Mouse (Mus musculus) heart, embryonic 12.5 days (tissue): ENCODE measurements around the gene Agbl1. TPM values are rescaled to one million over a fixed set of nuclear protein-coding genes. Genes with fewer than 3 reads are reported as not detected.

Source experiments
- ATAC-seq: fragments of 200-750 bp; cut with Nextera tagmentation; 2 replicates; pipeline ENCODE4 v1.8.0; 2017; ENCODE audit warnings: moderate TSS enrichment, moderate library complexity; ENCODE audit not compliant: insufficient number of reproducible peaks, low FRiP score
- H3K27ac ChIP-seq: fragments of 300-500 bp; sonication (generic); 2 replicates; pipeline ENCODE4 v1.5.1; 2016; ENCODE audit warnings: mild to moderate bottlenecking, moderate library complexity; ENCODE audit not compliant: poor library complexity, severe bottlenecking
- H3K27me3 ChIP-seq: fragments of 300-500 bp; sonication (generic); replicated peaks from 2 replicates; pipeline ENCODE4 v1.6.1; 2016; ENCODE audit warnings: mild to moderate bottlenecking, moderate library complexity
- H3K36me3 ChIP-seq: fragments of 300-500 bp; sonication (generic); 2 replicates; pipeline ENCODE4 v1.6.1; 2016; ENCODE audit warnings: mild to moderate bottlenecking, moderate library complexity
- H3K4me1 ChIP-seq: fragments of 300-500 bp; sonication (generic); replicated peaks from 2 replicates; pipeline ENCODE4 v1.6.1; 2016; ENCODE audit warnings: mild to moderate bottlenecking
- H3K4me2 ChIP-seq: fragments of 300-500 bp; sonication (generic); 2 replicates; pipeline ENCODE4 v1.6.1; 2016; ENCODE audit warnings: mild to moderate bottlenecking, moderate library complexity
- H3K4me3 ChIP-seq: fragments of 300-500 bp; sonication (generic); 2 replicates; pipeline ENCODE4 v1.5.1; 2016; ENCODE audit warnings: mild to moderate bottlenecking
- H3K9ac ChIP-seq: fragments of 300-500 bp; sonication (generic); 2 replicates; pipeline ENCODE4 v1.6.1; 2016; ENCODE audit warnings: mild to moderate bottlenecking, moderate library complexity
- H3K9me3 ChIP-seq: fragments of 300-500 bp; sonication (generic); replicated peaks from 2 replicates; pipeline ENCODE4 v1.6.1; 2016; ENCODE audit warnings: mild to moderate bottlenecking, moderate library complexity
- WGBS: fragments of 180-500 bp; shearing (Covaris S2); methylation state at CpG from one replicate; pipeline ENCODE4 v1.1.7; 2016; 5-methylcytosine and 5-hydroxymethylcytosine counted together
- polyA plus RNA-seq: library from polyadenylated mRNA; unstranded; fragments of >200 nt; fragmentation: Nextera tagmentation; extraction: Ambion mirVana; gene quantifications from 2 replicates; pipeline ENCODE4 v1.2.1, GENCODE M21; 2016

Agbl1 gene
- polyA plus RNA-seq, 1 experiment from 2014 or later, result not detected

DNA sequence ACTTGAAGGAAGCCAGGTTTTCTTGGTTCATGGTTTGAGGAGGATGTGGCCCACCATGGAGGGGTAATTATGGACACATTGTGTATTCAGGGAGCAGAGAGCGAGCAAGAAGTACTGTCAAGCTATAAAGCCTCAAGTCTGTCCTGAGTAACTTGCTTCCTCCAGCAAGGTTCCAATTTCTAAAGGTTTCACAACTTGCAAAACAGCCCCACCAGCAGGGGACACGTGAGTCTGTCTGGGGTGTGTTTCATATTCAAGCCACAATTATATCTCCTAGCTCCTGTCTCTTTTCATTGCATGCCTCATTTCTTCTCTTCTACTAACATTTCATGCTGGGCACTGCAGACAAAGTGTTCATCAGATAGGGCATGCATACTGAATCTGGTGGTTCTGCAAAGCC is 53.1 kb downstream of the Agbl1 start:
- 62% methylated on average over 2 of the region's 2 CpGs for WGBS

DNA sequence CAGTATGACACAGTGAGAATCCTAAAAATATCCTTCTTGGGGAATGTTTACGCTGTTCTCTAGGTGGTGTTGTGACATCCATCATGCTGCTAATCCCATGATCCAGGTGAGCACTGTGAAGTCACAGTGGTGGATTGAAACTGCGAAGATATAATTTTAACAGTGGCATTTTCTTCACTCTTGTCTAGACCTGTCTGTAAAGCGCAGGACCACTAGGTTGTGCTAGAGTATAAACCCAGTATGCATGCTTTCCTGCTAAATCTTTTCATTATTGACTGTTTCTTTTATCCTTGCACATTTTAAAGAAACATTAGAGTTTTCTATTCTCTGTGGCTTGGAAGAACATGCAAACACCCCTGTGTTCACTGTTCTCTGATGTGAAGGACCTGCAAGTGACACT is 57.8 kb downstream of the Agbl1 start:
- H3K36me3 ChIP-seq, result no peaks in the 10 kb centered on the region
- no peak overlapping the region for H3K4me2 ChIP-seq
- no peak overlapping the region for H3K9ac ChIP-seq
- no peak for ATAC-seq
- H3K4me3 ChIP-seq, result no peak overlapping the region
- no peaks in the 10 kb centered on the region for H3K9me3 ChIP-seq
- WGBS, result 86% methylated on average over 3 of the region's 3 CpGs
- no peak overlapping the region for H3K27ac ChIP-seq
- no peaks in the 10 kb centered on the region for H3K4me1 ChIP-seq
- H3K27me3 ChIP-seq, result no peaks in the 10 kb centered on the region

More for the DNA sequence above, 53.1 kb downstream of the Agbl1 start:
- H3K36me3 ChIP-seq, result no peaks in the 10 kb centered on the region
- H3K9me3 ChIP-seq, result no peaks in the 10 kb centered on the region
- ATAC-seq, result no peak
- no peaks in the 10 kb centered on the region for H3K27me3 ChIP-seq
- no peak overlapping the region for H3K27ac ChIP-seq
- H3K4me3 ChIP-seq, result no peak overlapping the region
- H3K9ac ChIP-seq, result no peak overlapping the region
- H3K4me2 ChIP-seq, result no peak overlapping the region
- no peaks in the 10 kb centered on the region for H3K4me1 ChIP-seq

DNA sequence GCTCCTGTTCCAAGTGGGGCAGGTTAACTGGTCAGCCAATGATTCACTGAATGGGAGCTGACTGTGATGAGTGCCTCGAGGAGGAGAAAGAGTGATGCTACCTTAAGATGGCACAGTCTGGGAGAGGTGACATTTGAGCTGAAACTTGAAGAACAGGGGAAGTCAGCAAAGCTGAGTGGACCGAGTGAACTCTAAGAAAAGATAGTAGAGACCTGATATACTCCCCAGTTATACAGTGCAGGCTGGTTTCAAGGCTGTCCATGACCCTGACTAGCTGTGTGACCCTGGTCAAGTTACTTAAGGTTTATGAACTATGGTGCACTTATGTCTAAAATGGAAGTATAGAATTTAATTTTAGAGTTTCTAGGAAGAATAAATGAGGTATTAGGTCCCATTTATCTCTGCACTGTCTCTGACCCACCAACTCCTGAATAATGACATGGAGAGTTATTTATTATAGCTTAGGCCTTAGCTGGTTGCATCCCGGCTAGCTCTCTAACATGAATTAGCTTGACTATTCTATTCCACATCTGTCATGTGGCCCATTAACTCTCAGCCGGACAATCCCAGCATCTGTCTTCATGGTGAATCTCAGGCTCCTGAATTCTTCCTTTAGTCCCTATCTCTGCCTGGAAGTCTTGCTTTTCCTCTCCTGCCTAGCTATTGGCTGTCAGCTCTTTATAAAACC is 92.3 kb downstream of the Agbl1 start:
- H3K4me2 ChIP-seq, result no peak overlapping the region
- 69% methylated on average over 4 of the region's 4 CpGs for WGBS
- no peaks in the 10 kb centered on the region for H3K36me3 ChIP-seq
- no peak for ATAC-seq
- H3K27ac ChIP-seq, result no peak overlapping the region
- H3K27me3 ChIP-seq, result no peaks in the 10 kb centered on the region
- no peak overlapping the region for H3K9ac ChIP-seq
- H3K9me3 ChIP-seq, result no peaks in the 10 kb centered on the region
- no peaks in the 10 kb centered on the region for H3K4me1 ChIP-seq
- H3K4me3 ChIP-seq, result no peak overlapping the region

DNA sequence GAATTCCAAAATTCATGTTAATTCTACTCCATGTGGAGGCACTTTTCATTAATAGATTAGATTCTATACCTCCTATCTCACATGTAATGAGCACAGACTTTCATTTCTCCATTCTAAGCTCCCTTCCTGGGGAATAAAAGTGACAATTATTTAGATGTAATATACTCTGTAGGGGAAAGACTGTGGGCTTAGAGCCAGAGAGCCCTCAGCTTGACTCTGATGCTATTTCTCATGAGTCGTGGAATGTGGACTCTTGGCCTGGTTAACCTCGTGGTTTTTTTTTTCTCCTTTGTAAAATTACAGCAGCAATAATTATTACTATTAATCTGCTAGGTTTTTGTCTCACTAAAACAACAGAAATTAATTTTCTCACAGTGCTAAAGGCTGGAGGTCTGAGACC is 96.4 kb downstream of the Agbl1 start:
- Histone ChIP-seq H3K4me3 (no peak overlapping the region), H3K9ac (no peak overlapping the region), H3K4me2 (no peak overlapping the region), H3K36me3 (no peaks in the 10 kb centered on the region), H3K27ac (no peak overlapping the region), H3K9me3 (0 out of 2 replicates have a peak, but pooled peaks cover 4% of the 10 kb centered on the region), H3K4me1 (no peaks in the 10 kb centered on the region), H3K27me3 (no peaks in the 10 kb centered on the region)
- 61% methylated on average over 2 of the region's 2 CpGs for WGBS
- no peak for ATAC-seq

DNA sequence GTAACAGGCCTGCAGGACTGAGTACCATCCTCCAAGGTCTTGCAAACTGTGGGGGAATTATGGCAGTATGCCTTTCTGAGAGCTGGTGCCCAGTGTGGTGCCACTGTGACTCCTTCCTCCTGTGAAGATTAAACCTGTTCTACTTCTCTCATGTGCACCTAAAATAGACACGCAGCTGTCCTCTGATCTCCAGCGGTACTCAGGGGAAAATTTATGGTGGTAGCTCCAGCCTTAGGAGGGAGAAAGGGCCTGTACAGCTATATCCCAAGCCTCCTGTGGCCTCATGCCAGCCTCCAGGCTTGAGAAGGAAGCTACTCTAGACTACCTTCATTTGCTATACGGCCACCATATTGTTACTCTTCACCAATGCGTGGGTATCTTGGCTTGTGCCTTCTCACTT is 109.6 kb downstream of the Agbl1 start:
- H3K27ac ChIP-seq, result no peak overlapping the region
- H3K27me3 ChIP-seq, result no peaks in the 10 kb centered on the region
- no peak overlapping the region for H3K4me3 ChIP-seq
- H3K9me3 ChIP-seq, result no peaks in the 10 kb centered on the region
- WGBS, result 89% methylated on average over 4 of the region's 4 CpGs
- ATAC-seq, result no peak
- no peaks in the 10 kb centered on the region for H3K36me3 ChIP-seq
- no peaks in the 10 kb centered on the region for H3K4me1 ChIP-seq
- H3K9ac ChIP-seq, result no peak overlapping the region
- no peak overlapping the region for H3K4me2 ChIP-seq

DNA sequence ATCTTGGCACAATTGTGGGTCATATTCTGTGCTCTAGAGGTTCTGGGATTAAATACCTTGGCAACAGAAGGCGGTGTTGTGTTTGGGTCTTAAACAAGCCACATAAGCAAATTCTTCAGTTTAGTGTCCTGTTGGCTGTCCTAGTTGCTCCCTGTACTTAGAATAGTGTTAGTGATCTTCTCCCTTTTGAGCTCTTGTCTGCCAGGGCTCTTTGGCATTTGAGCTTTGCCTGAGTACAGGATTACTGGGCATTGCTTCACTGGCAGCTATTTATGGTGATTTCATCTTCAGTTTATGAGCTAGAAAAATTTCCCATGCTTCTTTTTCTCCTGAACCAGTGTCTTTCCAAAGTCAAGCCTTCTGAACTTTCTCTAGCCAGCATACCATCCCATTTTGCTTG is 111.9 kb downstream of the Agbl1 start:
- Histone ChIP-seq H3K9me3 (no peaks in the 10 kb centered on the region), H3K36me3 (no peaks in the 10 kb centered on the region), H3K4me2 (no peak overlapping the region), H3K27me3 (no peaks in the 10 kb centered on the region), H3K27ac (no peak overlapping the region), H3K9ac (no peak overlapping the region), H3K4me3 (no peak overlapping the region), H3K4me1 (no peaks in the 10 kb centered on the region)
- no peak for ATAC-seq
- WGBS, result 91% methylated on average over 1 of the region's 1 CpGs

DNA sequence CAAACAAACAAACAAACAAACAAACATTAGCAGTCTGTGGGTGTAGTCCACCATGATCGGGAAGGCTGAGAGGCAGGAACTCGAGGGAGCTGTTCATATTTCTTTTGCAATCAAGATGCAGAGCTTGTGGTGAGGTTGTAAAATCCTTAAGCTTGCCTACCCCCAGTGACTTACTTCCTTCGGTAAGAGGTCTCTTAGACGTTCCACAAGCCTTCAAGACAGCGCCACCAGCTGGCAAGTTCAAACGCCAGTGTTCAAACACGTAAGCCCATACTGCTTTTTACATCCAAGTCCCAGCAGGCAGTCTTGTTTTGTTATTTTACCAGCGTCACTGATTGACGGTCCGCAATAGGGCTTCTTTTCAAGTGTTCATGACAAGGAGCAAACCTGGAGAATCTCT is 123.8 kb downstream of the Agbl1 start:
- no peaks in the 10 kb centered on the region for H3K4me1 ChIP-seq
- no peak overlapping the region for H3K9ac ChIP-seq
- ATAC-seq, result no peak
- WGBS, result 47% methylated on average over 10 of the region's 10 CpGs
- no peak overlapping the region for H3K4me3 ChIP-seq
- no peak overlapping the region for H3K27ac ChIP-seq
- no peaks in the 10 kb centered on the region for H3K36me3 ChIP-seq
- H3K4me2 ChIP-seq, result no peak overlapping the region
- no peaks in the 10 kb centered on the region for H3K9me3 ChIP-seq
- H3K27me3 ChIP-seq, result no peaks in the 10 kb centered on the region

DNA sequence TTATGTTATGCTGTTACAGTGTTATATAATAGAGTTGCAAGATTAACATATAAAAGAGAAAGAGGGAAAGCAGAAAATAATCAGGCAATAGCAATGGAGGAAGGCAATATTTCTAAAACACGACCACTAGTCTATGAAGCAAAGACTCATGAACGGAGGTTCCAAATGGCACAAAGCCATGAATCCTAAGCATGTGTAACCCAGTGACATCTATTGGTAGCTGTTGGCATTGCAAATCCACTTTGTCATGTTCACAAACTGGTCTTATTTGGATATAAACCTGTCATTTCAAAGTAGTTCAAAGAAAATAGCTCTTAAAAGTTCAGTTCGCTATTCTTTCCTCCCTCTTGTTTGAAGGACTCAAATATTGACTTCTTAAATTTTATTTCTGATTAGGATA is 124.8 kb downstream of the Agbl1 start:
- WGBS, result 23% methylated on average over 3 of the region's 3 CpGs
- no peaks in the 10 kb centered on the region for H3K4me1 ChIP-seq
- H3K36me3 ChIP-seq, result no peaks in the 10 kb centered on the region
- H3K4me3 ChIP-seq, result no peak overlapping the region
- H3K27ac ChIP-seq, result no peak overlapping the region
- H3K9me3 ChIP-seq, result no peaks in the 10 kb centered on the region
- H3K9ac ChIP-seq, result no peak overlapping the region
- H3K27me3 ChIP-seq, result no peaks in the 10 kb centered on the region
- H3K4me2 ChIP-seq, result no peak overlapping the region
- no peak for ATAC-seq

DNA sequence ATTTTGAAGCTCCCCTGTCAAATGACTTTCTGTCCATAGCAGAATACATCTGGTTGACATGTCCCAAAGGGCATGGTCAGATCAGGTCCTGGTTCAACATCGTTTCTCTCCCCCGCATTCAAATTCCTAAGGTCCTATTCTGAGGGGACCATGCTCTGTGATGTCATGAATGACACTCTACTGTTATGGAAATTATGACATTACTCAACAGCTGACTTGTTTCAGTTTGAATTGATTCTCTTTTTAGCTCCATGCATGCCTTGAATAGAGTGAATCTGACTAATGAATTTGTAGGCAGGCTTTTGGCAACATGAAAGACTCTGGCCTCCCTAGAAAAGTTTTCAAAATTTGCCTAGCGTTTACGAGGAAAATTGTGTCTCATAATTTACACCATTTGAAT is 141.6 kb downstream of the Agbl1 start:
- Histone ChIP-seq H3K4me1 (peaks cover 15% of the 10 kb centered on the region), H3K36me3 (no peaks in the 10 kb centered on the region), H3K27ac (no peak overlapping the region), H3K9ac (no peak overlapping the region), H3K9me3 (no peaks in the 10 kb centered on the region), H3K4me2 (no peak overlapping the region), H3K4me3 (no peak overlapping the region), H3K27me3 (no peaks in the 10 kb centered on the region)
- 78% methylated on average over 4 of the region's 4 CpGs for whole genome bisulfite sequencing
- no peak for ATAC-seq

DNA sequence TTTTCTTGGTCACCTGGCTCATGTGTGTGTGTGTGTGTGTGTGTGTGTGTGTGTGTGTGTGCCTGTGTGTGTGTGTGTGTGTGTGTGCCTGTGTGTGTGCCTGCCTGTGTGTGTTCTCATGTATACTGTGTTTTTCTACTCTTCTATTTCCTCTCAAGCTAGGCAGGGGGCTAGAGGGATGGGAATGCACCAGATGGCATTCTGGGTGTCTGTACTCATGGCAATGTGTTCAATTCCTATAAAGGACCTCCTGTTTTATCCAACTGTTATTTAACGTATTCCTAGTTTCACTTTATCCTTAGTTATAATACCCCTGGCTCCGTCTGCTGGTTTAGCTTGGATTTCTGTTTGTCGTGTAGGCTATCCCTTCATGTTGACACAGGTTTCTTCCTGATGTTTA is 149.8 kb downstream of the Agbl1 start:
- no peaks in the 10 kb centered on the region for H3K4me1 ChIP-seq
- H3K4me2 ChIP-seq, result no peak overlapping the region
- 91% methylated on average over 3 of the region's 3 CpGs for WGBS
- H3K27me3 ChIP-seq, result no peaks in the 10 kb centered on the region
- H3K4me3 ChIP-seq, result no peak overlapping the region
- no peak overlapping the region for H3K27ac ChIP-seq
- ATAC-seq, result no peak
- no peaks in the 10 kb centered on the region for H3K36me3 ChIP-seq
- H3K9me3 ChIP-seq, result no peaks in the 10 kb centered on the region
- H3K9ac ChIP-seq, result no peak overlapping the region

DNA sequence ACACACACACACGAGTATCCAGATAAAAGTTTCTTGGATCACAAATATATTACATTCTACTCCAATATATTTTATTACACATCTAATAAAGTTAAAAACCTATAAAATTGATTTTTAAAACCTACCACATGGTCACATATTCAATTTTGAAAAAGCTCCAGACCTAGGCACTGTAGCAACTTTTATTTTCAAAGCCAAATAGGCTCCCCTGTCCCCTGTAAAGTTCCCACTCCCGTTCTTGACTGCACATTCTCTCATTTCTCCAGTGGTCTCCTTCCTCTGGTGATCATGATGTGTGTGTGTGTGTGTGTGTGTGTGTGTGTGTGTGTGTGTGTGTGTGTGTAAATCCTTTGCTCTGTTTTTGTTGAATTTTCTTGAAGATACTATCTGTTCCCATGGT is 152.3 kb downstream of the Agbl1 start:
- H3K27ac ChIP-seq, result no peak overlapping the region
- 67% methylated on average over 2 of the region's 2 CpGs for WGBS
- no peak overlapping the region for H3K4me3 ChIP-seq
- no peak for ATAC-seq
- H3K36me3 ChIP-seq, result no peaks in the 10 kb centered on the region
- no peak overlapping the region for H3K4me2 ChIP-seq
- H3K27me3 ChIP-seq, result no peaks in the 10 kb centered on the region
- no peak overlapping the region for H3K9ac ChIP-seq
- H3K4me1 ChIP-seq, result no peaks in the 10 kb centered on the region
- H3K9me3 ChIP-seq, result no peaks in the 10 kb centered on the region

DNA sequence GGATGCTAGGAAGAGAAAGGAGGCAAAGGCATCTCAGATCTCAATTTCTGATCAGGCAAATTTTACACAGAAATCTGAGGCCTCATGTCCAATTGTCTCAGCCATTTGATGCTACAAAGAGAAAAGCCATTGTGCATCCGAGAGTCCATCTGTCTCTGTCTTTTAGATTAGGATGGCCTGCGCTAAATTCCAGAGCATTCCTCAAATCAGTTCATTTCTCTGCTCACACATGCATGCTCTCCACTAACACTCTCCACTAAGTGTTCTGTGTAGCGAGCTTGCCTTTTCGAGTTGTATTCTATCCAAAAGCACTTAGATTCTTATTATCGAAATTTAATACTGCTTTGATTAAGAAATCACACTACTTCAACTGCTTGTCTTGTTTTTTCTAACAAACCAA is 159.6 kb downstream of the Agbl1 start:
- no peaks in the 10 kb centered on the region for H3K36me3 ChIP-seq
- H3K27ac ChIP-seq, result no peak overlapping the region
- no peaks in the 10 kb centered on the region for H3K27me3 ChIP-seq
- H3K4me3 ChIP-seq, result no peak overlapping the region
- no peak for ATAC-seq
- 68% methylated on average over 5 of the region's 5 CpGs for WGBS
- H3K4me2 ChIP-seq, result no peak overlapping the region
- no peak overlapping the region for H3K9ac ChIP-seq
- H3K9me3 ChIP-seq, result no peaks in the 10 kb centered on the region
- peaks cover 4% of the 10 kb centered on the region; the same call in 1 of the 2 replicates for H3K4me1 ChIP-seq
